Mouse (Mus musculus): ENCODE data around the gene Gm3409.
"Not testable (repeated sequence)": the region's sequence is repeated elsewhere in the genome, so short reads cannot be mapped to it uniquely, and the experiment has no call there.

Gm3409 gene

DNA sequence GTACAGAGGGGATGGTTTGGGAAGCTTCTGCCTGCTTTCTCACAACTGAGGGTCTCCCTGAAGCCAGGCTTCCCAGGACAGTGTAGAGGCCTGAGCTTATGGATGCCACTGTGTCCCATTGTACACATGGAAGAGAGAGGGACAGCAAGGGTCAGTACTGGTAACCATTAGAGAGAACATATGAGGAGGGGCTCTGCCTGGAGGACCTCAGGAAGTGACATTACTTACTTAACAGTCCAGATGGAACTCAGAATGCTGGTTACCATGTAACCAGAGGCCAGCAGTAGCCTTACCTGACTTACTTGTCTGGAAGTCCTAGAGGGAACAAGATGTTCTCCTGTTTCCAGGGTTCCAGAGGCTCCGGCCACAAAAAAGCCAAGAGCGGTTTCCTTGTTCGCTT is at the start of gene Gm3409:
Gene Gm3409, plus strand, starts transcription at position 301 of the 400 bp plus-strand sequence.
- DNase-seq (ENCODE audit: low spot score in 2 of 2): not testable (repeated sequence)

DNA sequence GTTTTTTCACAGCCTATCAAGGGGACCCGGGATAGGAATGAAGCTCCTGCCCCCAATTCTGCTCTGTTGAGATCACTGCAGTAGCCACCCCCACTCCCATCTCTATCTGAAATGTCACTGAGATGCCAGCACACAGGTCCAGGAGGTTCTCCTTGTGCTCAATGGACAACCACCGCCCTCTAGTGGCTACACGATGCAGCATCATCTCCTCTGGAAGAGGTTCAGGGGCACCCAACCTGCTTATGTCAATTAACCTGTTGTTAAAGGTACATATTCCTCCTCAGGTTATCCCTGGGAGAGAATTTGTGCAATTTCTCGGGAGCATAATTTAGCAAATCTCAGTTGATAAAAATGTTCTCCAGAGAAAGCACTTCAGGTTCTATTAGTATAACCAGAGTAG is 48.5 kb upstream of the Gm3409 start:
- DNase-seq (ENCODE audit: low spot score in 2 of 2): peak in 1 of 2 experiments; percentile 46

- not testable (repeated sequence) for DNase-seq (ENCODE audit: low spot score in 2 of 2)
Measured at GRCm38 (mm10) chr5:146491063-146491462, 46.4 kb upstream of the Gm3409 start, which contains the start of gene Gm6370. Gene Gm6370 (plus strand): TSS chr5:146491363.

DNA sequence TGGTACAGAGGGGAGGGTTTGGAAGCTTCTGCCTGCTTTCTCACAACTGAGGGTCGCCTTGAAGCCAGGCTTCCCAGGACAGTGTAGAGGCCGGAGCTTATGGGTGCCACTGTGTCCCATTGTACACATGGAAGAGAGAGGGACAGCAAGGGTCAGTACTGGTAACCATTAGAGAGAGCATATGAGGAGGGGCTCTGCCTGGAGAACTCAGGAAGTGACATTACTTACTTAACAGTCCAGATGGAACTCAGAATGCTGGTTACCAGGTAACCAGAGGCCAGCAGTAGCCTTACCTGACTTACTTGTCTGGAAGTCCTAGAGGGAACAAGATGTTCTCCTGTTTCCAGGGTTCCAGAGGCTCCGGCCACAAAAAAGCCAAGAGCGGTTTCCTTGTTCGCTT is 35.3 kb upstream of the Gm3409 start, which contains the start of gene 4930449I24Rik:
Gene 4930449I24Rik, plus strand, starts transcription at position 301 of the 400 bp plus-strand sequence.
- DNase-seq (ENCODE audit: low spot score in 2 of 2): not testable (repeated sequence)

DNA sequence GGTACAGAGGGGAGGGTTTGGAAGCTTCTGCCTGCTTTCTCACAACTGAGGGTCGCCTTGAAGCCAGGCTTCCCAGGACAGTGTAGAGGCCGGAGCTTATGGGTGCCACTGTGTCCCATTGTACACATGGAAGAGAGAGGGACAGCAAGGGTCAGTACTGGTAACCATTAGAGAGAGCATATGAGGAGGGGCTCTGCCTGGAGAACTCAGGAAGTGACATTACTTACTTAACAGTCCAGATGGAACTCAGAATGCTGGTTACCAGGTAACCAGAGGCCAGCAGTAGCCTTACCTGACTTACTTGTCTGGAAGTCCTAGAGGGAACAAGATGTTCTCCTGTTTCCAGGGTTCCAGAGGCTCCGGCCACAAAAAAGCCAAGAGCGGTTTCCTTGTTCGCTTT is 23.6 kb upstream of the Gm3409 start, which contains the start of gene Gm3402:
Gene Gm3402, plus strand, starts transcription at position 301 of the 400 bp plus-strand sequence.
- not testable (repeated sequence) for DNase-seq (ENCODE audit: low spot score in 2 of 2)

DNA sequence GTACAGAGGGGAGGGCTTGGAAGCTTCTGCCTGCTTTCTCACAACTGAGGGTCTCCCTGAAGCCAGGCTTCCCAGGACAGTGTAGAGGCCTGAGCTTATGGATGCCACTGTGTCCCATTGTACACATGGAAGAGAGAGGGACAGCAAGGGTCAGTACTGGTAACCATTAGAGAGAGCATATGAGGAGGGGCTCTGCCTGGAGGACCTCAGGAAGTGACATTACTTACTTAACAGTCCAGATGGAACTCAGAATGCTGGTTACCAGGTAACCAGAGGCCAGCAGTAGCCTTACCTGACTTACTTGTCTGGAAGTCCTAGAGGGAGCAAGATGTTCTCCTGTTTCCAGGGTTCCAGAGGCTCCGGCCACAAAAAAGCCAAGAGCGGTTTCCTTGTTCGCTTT is 11.9 kb upstream of the Gm3409 start, which contains the start of gene Gm3404:
Gene Gm3404, plus strand, starts transcription at position 301 of the 400 bp plus-strand sequence.
- not testable (repeated sequence) for DNase-seq (ENCODE audit: low spot score in 2 of 2)

DNA sequence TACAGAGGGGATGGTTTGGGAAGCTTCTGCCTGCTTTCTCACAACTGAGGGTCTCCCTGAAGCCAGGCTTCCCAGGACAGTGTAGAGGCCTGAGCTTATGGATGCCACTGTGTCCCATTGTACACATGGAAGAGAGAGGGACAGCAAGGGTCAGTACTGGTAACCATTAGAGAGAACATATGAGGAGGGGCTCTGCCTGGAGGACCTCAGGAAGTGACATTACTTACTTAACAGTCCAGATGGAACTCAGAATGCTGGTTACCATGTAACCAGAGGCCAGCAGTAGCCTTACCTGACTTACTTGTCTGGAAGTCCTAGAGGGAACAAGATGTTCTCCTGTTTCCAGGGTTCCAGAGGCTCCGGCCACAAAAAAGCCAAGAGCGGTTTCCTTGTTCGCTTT is 18.4 kb downstream of the Gm3409 start, which contains the start of gene Gm3415:
Gene Gm3415, plus strand, starts transcription at position 301 of the 400 bp plus-strand sequence.
- DNase-seq (ENCODE audit: low spot score in 2 of 2): not testable (repeated sequence)

DNA sequence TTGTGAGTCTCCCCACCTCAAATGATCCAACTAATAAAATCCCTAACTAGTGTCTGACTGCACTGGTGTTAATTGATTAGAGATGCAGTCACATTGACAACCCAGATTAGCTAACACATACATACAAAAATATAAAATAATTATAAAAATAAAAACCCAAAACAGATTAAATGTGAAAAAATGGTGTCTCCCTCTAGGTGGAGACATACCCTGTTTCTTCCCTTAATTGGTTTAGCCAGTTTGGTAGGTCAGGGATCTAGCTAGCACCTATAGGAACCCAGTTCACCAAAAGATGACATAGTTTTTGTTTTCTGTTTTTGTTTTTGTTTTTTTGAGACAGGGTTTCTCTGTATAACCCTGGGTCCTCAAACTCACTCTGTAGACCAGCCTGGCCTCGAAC is 26.8 kb downstream of the Gm3409 start:
- DNase-seq (ENCODE audit: low spot score in 2 of 2): no peak

DNA sequence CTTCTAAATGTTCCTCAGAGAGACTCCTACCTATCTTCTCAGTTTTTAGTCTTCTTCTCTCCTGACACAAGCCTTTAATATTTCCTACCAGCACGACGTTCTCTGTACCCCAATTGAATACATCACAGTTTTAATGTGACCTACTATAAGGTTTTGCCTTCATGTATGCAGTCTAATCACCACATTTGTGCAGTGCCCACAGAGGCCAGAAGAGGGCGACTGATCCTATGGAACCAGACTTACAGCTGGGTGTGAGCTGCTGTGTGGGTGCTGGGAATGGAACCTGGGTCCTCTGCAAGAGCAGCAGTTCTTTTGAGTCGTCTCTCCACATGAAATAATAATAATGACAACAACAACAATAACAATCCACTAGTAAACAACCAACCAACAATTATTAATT is 29.6 kb downstream of the Gm3409 start:
- no peak for DNase-seq (ENCODE audit: low spot score in 2 of 2)

- DNase-seq (ENCODE audit: low spot score in 2 of 2): not testable (repeated sequence)
Measured at GRCm38 (mm10) chr5:146570179-146570578, 32.7 kb downstream of the Gm3409 start.

DNA sequence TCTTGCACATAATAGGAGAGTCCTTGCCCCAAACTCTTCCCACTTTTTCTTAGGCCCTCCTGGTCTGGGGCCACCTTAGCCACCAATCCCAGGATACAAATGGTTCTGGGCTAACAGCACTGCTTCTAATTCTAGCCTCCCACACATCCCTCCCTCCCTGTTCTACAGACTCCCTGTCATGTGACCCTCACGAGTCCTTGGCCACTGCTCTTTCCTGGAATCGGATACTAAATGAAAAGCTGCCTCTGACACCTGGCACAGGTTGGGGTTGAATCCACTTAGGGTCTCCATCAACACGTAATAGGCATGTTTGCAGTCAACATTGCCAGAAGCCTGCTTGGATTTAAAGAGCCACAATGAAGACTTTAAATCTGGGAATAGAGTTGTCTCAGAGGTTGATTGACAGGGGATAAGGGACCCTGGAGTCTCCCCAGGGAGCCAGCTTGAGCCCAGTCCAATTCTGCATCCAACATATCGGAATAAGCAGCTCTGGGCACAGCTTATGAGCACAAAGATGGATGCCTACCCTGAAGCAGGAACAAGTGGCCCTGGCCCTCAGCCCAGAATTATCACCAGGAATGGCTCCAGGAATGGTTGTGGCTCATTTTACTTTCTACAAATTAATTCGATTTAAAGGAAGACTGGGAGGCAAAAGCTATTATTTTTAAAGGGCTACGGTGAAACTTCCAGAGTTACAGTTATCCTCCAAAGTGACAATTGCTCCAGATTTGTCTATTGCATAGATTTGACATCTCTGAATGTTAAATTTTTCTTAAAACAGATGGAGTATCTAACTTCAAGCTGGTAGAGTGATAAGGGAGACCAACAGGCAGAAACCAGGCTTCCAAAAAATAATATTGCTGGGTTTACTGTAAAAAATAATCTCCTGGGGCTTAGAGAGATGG is 34.6 kb downstream of the Gm3409 start:
- DNase-seq (ENCODE audit: low spot score in 2 of 2): peak; percentile 25 to 53

- not testable (repeated sequence) for DNase-seq (ENCODE audit: low spot score in 2 of 2)
Measured at GRCm38 (mm10) chr5:146572735-146573042, 35.2 kb downstream of the Gm3409 start.

DNA sequence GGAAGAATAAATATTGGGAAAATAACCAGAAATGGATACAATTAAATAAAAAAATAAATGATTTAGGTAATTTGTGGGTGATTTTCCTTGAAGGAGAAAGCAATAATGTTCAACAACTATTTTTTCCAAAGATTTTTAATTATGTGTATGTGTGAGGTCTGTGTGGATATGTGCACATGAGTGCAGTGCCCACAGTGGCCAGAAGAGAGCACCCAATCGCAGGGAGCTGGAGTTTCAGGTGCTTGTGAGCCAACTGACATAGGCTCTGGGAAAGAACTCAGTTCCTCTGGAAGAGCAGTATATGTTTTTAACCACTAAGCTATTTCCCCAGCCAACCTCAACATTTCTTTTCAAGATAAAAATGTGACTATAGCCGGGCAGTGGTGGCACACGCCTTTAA is 39.2 kb downstream of the Gm3409 start:
- DNase-seq (ENCODE audit: low spot score in 2 of 2): no peak

DNA sequence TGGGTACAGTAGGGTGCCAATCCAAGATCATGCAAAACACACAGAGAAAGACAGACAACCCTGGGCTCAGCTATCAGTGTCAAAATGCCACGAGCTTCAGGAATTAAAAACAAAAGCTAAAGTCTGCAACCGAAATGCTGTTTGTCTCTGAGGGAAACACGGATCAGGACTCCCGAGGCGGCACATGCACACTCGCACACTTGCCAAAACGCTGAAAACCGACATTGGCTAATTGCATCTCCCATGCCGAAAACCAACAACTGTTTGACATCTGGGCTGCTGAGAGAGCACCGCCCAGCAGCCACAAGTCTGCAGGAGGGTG is 46.7 kb downstream of the Gm3409 start:
- no peak for DNase-seq (ENCODE audit: low spot score in 2 of 2)

GRCm38 (mm10) chr5:146584478-146585306 is 47.2 kb downstream of the Gm3409 start, which contains the start of gene Gpr12:
Gene Gpr12 (minus strand): TSS chr5:146585239.
- DNase-seq (ENCODE audit: low spot score in 2 of 2): peak; percentile 22 to 30

- no peak for DNase-seq (ENCODE audit: low spot score in 2 of 2)
Measured at GRCm38 (mm10) chr5:146585307-146585651, 47.8 kb downstream of the Gm3409 start.

DNA sequence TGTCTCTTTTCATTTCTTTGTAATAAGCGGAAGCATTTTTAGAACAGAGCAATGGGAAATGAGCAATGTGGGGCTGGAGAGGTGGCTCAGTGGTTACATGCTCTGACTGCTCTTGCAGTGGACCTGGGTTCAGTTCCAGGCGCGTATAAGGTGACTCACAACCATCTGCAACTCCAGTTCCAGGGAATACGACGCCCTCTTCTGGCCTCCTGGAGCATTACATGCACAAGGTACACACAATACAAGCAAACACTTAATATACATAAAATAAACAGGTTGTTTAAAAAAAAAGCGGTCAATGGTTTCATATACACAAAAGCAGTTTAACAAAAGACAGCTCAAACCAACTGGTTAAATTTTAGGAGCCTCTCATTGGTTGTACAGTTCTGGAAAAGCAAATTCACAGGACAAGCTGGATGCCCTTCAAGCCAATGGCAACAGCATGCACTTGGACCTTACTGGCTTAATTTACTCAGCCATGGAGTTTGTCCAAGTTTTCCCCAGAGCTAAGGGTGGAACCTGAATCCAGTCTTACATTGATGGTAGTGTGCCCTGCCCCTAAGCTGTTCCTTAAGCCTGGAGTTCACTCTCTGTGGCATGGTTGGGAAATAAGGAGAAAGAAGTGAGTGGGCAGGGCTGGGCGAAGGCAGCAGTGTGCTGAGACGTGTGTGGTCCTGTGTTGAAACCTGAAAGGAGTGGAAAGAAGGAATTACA is 49.1 kb downstream of the Gm3409 start:
- no peak for DNase-seq (ENCODE audit: low spot score in 2 of 2)

Measured in frontal cortex, postnatal 14 days (tissue).